Mouse (Mus musculus): ENCODE measurements around the gene Xkr7.

- TF ChIP-seq ZC3H11A (IDR thresholded peaks at IDR 0.05; ENCODE audit: borderline replicate concordance, low read depth, low read length) (no peak), MAFK (IDR thresholded peaks at IDR 0.05; ENCODE audit: insufficient read depth, low read depth, low read length) (no peak)
These were observed 50.2 kb downstream of the Xkr7 start for GRCm38 (mm10) chr2:153081866-153082265.
